Mouse (Mus musculus): ENCODE measurements at regions not wholly inside any gene's neighbourhood (a gene's known extent, or its start where the extent isn't known, plus 50 kb on each side); places are given as distances from the start of the nearest gene placed in this dataset.

GRCm38 (mm10) chr10:16866914-16867313 lies 856.1 kb upstream of the Cited2 start:
- H3K4me1 ChIP-seq (ENCODE audit: control insufficient read depth, insufficient read depth, low read length): no peaks in the 10 kb centered on the region
- no peak for TF ChIP-seq EP300 (IDR thresholded peaks at IDR 0.05; ENCODE audit: insufficient read depth, low read depth, low read length)
- TF ChIP-seq CTCF (IDR thresholded peaks at IDR 0.05; ENCODE audit: low read depth, low read length): no peak
- TF ChIP-seq POLR2A (IDR thresholded peaks at IDR 0.05; ENCODE audit: insufficient read depth, low read length): no peak
- H3K9me3 ChIP-seq (replicated peaks; ENCODE audit: control insufficient read depth, insufficient read depth, low read length, poor library complexity, severe bottlenecking): no peaks in the 10 kb centered on the region
- no peak overlapping the region for H3K4me3 ChIP-seq (ENCODE audit: low read depth, low read length)
- no peaks in the 10 kb centered on the region for H3K36me3 ChIP-seq (ENCODE audit: control insufficient read depth, insufficient read depth, low read length, poor library complexity, severe bottlenecking)
- no peak overlapping the region for H3K9ac ChIP-seq (ENCODE audit: low read depth, poor library complexity, severe bottlenecking)
- H3K27ac ChIP-seq (ENCODE audit: insufficient read depth, low read length): no peak overlapping the region
- H3K27me3 ChIP-seq (ENCODE audit: control insufficient read depth, insufficient read depth, low read length, poor library complexity, severe bottlenecking): no peaks in the 10 kb centered on the region

GRCm38 (mm10) chr10:16874131-16874530 lies 848.9 kb upstream of the Cited2 start:
- no peaks in the 10 kb centered on the region for H3K27me3 ChIP-seq (ENCODE audit: control insufficient read depth, insufficient read depth, low read length, poor library complexity, severe bottlenecking)
- H3K27ac ChIP-seq (ENCODE audit: insufficient read depth, low read length): no peak overlapping the region
- H3K9me3 ChIP-seq (replicated peaks; ENCODE audit: control insufficient read depth, insufficient read depth, low read length, poor library complexity, severe bottlenecking): no peaks in the 10 kb centered on the region
- no peaks in the 10 kb centered on the region for H3K4me1 ChIP-seq (ENCODE audit: control insufficient read depth, insufficient read depth, low read length)
- H3K36me3 ChIP-seq (ENCODE audit: control insufficient read depth, insufficient read depth, low read length, poor library complexity, severe bottlenecking): no peaks in the 10 kb centered on the region
- no peak for TF ChIP-seq POLR2A (IDR thresholded peaks at IDR 0.05; ENCODE audit: insufficient read depth, low read length)
- H3K4me3 ChIP-seq (ENCODE audit: low read depth, low read length): no peak overlapping the region
- H3K9ac ChIP-seq (ENCODE audit: low read depth, poor library complexity, severe bottlenecking): no peak overlapping the region

DNA sequence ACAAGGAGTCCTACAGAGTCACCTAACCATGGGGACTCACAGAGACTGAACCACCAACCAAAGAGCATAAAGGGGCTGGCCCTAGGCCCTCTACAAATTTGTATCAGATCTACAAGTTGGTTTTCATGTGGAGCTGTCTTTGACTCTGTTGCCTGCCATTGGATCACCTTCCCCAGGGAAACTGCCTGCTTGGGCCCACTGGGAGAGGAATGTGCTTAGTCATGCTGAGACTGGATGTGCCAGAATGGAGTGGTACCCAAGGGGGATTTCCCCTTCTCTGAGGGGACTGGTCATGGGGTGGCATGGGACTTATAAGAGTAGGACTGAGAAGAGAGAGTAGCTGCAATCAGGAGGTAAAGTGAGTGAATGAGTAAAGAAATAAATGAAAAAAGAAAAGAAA lies 844.8 kb upstream of the Cited2 start:
- no peak overlapping the region for H3K4me3 ChIP-seq (ENCODE audit: low read depth, low read length)
- no peak for TF ChIP-seq CTCF (IDR thresholded peaks at IDR 0.05; ENCODE audit: low read depth, low read length)
- TF ChIP-seq EP300 (IDR thresholded peaks at IDR 0.05; ENCODE audit: insufficient read depth, low read depth, low read length): peak; percentile 56; the same call in 1 of the 2 replicates
- no peak overlapping the region for H3K9ac ChIP-seq (ENCODE audit: low read depth, poor library complexity, severe bottlenecking)
- H3K27ac ChIP-seq (ENCODE audit: insufficient read depth, low read length): 0 out of 2 replicates have a peak overlapping the region, but pooled peaks have one; percentile 54
- no peaks in the 10 kb centered on the region for H3K36me3 ChIP-seq (ENCODE audit: control insufficient read depth, insufficient read depth, low read length, poor library complexity, severe bottlenecking)
- no peaks in the 10 kb centered on the region for H3K9me3 ChIP-seq (replicated peaks; ENCODE audit: control insufficient read depth, insufficient read depth, low read length, poor library complexity, severe bottlenecking)
- H3K4me1 ChIP-seq (ENCODE audit: control insufficient read depth, insufficient read depth, low read length): no peaks in the 10 kb centered on the region
- H3K27me3 ChIP-seq (ENCODE audit: control insufficient read depth, insufficient read depth, low read length, poor library complexity, severe bottlenecking): no peaks in the 10 kb centered on the region

- no peak overlapping the region for H3K4me3 ChIP-seq (ENCODE audit: low read depth, low read length)
- TF ChIP-seq POLR2A (IDR thresholded peaks at IDR 0.05; ENCODE audit: insufficient read depth, low read length) (no peak), CTCF (IDR thresholded peaks at IDR 0.05; ENCODE audit: low read depth, low read length) (no peak), EP300 (IDR thresholded peaks at IDR 0.05; ENCODE audit: insufficient read depth, low read depth, low read length) (no peak)
- H3K27ac ChIP-seq (ENCODE audit: insufficient read depth, low read length): no peak overlapping the region
- H3K9me3 ChIP-seq (replicated peaks; ENCODE audit: control insufficient read depth, insufficient read depth, low read length, poor library complexity, severe bottlenecking): no peaks in the 10 kb centered on the region
- H3K4me1 ChIP-seq (ENCODE audit: control insufficient read depth, insufficient read depth, low read length): no peaks in the 10 kb centered on the region
- no peaks in the 10 kb centered on the region for H3K36me3 ChIP-seq (ENCODE audit: control insufficient read depth, insufficient read depth, low read length, poor library complexity, severe bottlenecking)
- H3K9ac ChIP-seq (ENCODE audit: low read depth, poor library complexity, severe bottlenecking): no peak overlapping the region
- H3K27me3 ChIP-seq (ENCODE audit: control insufficient read depth, insufficient read depth, low read length, poor library complexity, severe bottlenecking): no peaks in the 10 kb centered on the region
These were observed 829.7 kb upstream of the Cited2 start for GRCm38 (mm10) chr10:16893316-16893715.

DNA sequence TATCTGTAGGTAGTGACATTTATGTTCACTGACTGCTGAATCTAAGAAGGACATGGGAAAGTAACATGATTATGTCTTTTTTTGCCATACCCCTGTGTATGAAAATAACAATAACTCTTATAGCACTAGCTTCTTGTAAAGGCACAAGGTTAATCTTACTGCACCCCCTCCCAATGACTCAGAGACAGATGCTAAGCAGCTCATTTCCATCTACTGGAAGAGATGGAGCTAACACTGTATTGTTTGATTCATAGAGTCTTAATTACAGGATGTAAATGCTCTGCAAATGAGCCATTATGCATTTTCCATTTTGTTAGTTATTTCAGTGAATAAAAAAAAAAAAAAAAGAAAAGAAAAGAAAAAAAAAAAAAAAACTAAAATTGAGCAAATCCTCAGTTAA lies 827.7 kb upstream of the Cited2 start:
- no peak overlapping the region for H3K9ac ChIP-seq (ENCODE audit: low read depth, poor library complexity, severe bottlenecking)
- H3K4me3 ChIP-seq (ENCODE audit: low read depth, low read length): no peak overlapping the region
- no peaks in the 10 kb centered on the region for H3K9me3 ChIP-seq (replicated peaks; ENCODE audit: control insufficient read depth, insufficient read depth, low read length, poor library complexity, severe bottlenecking)
- H3K27me3 ChIP-seq (ENCODE audit: control insufficient read depth, insufficient read depth, low read length, poor library complexity, severe bottlenecking): no peaks in the 10 kb centered on the region
- no peaks in the 10 kb centered on the region for H3K36me3 ChIP-seq (ENCODE audit: control insufficient read depth, insufficient read depth, low read length, poor library complexity, severe bottlenecking)
- no peak overlapping the region for H3K27ac ChIP-seq (ENCODE audit: insufficient read depth, low read length)
- no peak for TF ChIP-seq EP300 (IDR thresholded peaks at IDR 0.05; ENCODE audit: insufficient read depth, low read depth, low read length)
- no peak for TF ChIP-seq POLR2A (IDR thresholded peaks at IDR 0.05; ENCODE audit: insufficient read depth, low read length)
- TF ChIP-seq CTCF (IDR thresholded peaks at IDR 0.05; ENCODE audit: low read depth, low read length): no peak
- no peaks in the 10 kb centered on the region for H3K4me1 ChIP-seq (ENCODE audit: control insufficient read depth, insufficient read depth, low read length)

GRCm38 (mm10) chr10:16922888-16923287 lies 800.1 kb upstream of the Cited2 start:
- no peak for TF ChIP-seq POLR2A (IDR thresholded peaks at IDR 0.05; ENCODE audit: insufficient read depth, low read length)
- no peak for TF ChIP-seq CTCF (IDR thresholded peaks at IDR 0.05; ENCODE audit: low read depth, low read length)
- TF ChIP-seq EP300 (IDR thresholded peaks at IDR 0.05; ENCODE audit: insufficient read depth, low read depth, low read length): no peak
- no peaks in the 10 kb centered on the region for H3K36me3 ChIP-seq (ENCODE audit: control insufficient read depth, insufficient read depth, low read length, poor library complexity, severe bottlenecking)

More at GRCm38 (mm10) chr10:16922888-16923287, 800.1 kb upstream of the Cited2 start:
- Histone ChIP-seq H3K9ac (ENCODE audit: low read depth, poor library complexity, severe bottlenecking) (no peak overlapping the region), H3K4me1 (ENCODE audit: control insufficient read depth, insufficient read depth, low read length) (no peaks in the 10 kb centered on the region), H3K4me3 (ENCODE audit: low read depth, low read length) (no peak overlapping the region), H3K9me3 (replicated peaks; ENCODE audit: control insufficient read depth, insufficient read depth, low read length, poor library complexity, severe bottlenecking) (no peaks in the 10 kb centered on the region), H3K27me3 (ENCODE audit: control insufficient read depth, insufficient read depth, low read length, poor library complexity, severe bottlenecking) (no peaks in the 10 kb centered on the region), H3K27ac (ENCODE audit: insufficient read depth, low read length) (no peak overlapping the region)

Data from ES-Bruce4 (cell line).